Mouse (Mus musculus) lung, adult 10 weeks (tissue): ENCODE measurements around the gene Fhl3. TPM values are rescaled to one million over a fixed set of nuclear protein-coding genes. Genes with fewer than 3 reads are reported as not detected.

Experiments
- polyA plus RNA-seq: library from polyadenylated mRNA; stranded (reverse); fragments of 350-450 nt; fragmentation: Illumina TruSeq; extraction: RNeasy Lipid Tissue Mini Kit (QIAGEN cat#74804); gene quantifications from one replicate; pipeline ENCODE4 v1.2.3, GENCODE M21; 2014; ENCODE audit warnings: low read depth, low replicate concordance; ENCODE audit not compliant: insufficient read depth

Fhl3 gene
- polyA plus RNA-seq: 3.3 TPM

DNA sequence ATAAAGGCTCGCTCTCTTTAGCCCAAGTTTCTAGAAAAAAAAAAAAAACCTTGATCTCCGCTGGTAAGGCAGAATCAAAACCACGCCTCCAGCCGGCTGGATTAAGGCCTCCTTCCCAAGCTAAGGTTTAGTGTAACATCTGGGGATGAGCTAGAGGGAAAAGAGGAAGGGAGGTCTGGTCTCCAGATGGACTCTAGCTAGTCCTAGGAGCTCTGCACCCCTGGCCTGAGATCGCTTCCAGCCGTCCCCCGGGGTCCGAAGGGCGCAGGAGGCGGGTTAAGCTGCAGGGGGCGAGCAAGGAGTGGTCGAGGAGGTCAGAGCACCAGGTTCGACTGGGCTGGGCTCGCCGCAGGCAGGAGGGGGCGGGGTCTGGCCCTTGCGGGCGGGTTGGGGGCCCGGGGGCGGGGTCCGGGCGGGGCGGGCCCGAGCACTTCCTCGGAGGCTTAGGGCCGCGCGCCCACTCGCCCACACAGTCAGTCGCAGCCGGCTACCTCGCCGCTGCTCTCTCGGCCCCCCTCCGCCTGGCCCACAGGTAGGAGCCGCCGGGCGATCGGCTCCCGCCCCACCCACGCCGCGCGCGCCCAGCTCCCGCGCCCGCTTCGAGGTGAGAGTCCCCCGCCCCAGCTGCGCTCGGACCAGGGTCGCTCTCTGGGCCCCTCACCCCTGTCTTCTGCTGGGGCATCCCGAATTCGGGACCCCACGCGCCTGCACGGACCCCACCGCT lies at the start of gene Fhl3:
Fhl3 (plus strand) TSS at position 454 of the 724 bp plus-strand sequence.

DNA sequence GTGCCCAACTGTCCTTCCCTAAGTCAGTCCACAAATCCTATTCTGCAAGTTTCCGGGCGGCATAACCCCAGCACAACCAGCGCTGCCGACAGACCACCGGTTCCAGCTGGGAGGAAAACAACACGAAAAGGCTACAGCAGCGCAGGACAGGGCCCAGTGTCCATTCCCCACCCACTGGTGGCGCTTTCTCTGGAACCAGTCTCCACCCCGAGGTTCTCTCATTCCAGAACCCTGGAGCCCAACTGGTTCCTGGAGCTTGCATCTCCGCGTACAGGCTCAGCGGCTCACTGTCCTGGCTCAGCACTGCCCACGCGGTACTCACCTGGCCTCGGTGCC lies 44.0 kb upstream of the Fhl3 start, which contains the start of gene Pou3f1:
Pou3f1 (plus strand) TSS at position 290 of the 336 bp plus-strand sequence.

DNA sequence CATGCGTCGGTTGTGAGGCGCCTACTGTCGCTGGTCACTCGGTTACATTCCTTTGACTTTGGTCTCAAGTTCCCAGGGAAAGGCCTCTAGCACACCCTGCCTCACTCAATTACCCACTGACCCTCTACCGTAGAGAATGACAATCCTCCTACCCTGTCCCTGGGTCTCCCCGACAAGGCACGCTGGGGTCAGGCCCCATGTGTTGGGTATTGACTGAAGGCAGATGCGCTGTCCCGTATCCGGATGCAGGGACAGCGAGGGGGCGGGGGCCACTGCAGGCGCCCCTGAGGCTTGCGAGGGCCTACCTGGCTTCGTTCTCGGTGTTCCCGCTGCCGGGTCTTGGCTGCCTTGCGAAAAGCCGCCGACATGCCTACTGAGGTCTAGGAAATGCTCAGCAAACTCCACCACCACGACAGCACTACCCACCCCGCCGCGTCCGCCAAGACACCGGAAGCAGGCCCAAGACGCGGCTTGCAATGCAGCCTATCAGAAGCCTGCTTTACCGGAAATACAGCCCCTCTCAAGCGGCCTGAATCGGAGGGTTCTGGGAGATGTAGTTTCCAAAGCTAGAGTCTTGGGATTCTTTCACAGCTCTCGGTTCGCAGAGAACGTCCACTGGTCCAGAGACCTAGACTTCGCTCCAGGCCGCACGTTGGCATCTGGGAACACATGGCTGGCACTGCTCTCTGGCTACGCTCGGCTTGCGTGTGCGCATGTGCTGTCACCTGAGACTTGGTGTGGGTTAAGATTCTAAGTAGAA lies 7.2 kb upstream of the Fhl3 start, which contains the start of gene Utp11:
Utp11 (minus strand) TSS at position 466 of the 760 bp plus-strand sequence.

DNA sequence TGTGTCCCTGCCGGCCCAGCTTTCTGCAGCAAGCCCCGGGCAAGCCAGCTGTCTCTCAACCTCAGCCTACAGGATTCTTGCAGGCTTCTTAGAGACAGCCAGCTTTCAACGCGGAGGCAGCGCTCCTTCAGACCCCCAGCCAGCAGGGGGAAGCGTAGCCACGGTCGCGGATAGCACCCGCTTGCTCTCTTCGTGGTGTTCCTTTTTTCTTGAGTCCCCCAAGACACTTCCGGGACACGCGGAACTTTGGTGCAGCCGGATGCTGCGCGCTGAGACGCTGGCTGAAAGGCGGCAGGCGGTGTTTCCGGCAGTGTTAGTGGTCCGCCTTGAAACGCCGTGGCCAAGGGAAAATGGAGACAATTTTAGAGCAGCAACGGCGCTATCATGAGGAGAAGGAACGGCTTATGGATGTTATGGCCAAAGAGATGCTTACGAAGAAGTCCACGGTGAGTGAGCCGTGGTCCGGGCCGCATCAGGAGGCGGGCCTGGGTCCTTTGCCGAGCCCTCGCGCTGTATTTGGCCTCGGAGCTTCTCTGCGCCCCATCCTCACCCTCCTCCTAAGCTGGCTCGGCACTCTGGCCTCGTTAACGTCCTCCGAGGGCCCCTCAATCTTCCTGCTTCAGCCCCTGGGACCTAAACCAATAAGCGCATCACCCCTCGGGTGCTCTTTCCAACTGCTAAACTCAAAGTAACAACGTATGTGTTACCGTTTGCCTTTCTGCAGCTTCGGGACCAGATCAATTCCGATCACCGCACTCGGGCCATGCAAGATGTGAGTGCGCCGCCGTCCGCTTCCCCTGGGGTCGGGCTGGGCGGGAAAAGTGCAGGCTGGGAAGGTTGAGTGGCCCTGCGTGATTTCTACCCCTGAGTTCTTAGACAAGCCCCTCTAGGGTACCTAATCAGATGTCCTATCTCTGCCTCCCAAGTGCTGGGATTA lies 14.3 kb downstream of the Fhl3 start, which contains the start of gene Sf3a3:
Sf3a3 (plus strand) TSS at position 232 of the 937 bp plus-strand sequence.

DNA sequence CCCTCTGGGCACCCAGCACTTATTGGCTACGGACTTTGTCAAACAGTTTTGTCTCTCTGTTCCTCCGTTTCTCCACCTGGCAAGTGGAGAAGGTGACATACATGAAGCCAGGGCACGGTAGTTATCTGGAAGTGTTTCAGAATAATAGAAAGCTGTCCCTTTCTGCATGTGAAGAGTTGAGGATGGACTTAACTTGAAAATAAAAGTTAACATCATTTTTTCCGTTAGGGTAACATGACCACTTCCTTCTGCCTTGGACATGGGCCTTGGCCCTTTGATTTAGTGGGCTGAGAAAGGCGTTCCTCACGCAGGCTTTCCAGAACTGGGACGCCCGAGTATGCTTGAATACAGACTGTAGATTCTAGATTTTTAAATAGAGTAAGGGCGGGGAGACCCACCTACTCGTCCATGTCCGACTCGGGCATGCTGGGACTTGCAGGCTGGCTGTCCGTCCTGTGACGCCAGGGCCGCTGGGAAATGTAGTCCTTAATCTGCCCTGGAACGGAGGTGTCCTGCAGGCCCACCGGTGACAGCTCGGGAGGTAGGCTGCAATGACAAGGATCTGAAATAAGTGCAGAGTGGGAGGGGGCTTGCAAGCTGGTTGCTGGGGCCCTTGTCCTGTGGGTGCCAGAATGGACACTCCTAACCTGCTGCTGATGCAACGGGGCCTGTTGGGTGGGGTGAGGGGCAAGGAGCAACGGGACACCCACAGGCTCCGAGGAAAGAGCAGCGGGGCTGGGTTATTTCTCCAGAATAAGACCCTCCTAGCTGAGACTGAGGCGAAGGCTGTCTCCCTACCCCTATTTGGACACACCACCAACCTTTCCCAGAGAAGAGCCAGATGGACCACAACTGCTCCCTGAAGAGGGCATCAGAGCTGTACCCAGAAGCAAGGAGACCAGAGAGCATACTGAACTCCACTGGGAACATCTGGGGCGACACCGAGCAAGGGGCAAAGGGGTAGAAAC lies 41.2 kb downstream of the Fhl3 start, which contains the start of gene Inpp5b:
Inpp5b (plus strand) TSS at position 475 of the 968 bp plus-strand sequence.

Other genes starting within 250 kb of the Fhl3 start
- not detected for gene 3100002H09Rik, start 89.9 kb upstream of the Fhl3 start, polyA plus RNA-seq
- not detected for gene Pou3f1, start 43.9 kb upstream of the Fhl3 start, polyA plus RNA-seq
- 26.3 TPM for gene Utp11, start 7.1 kb upstream of the Fhl3 start, polyA plus RNA-seq
- gene Sf3a3, start 14.1 kb downstream of the Fhl3 start, polyA plus RNA-seq: 29.9 TPM
- 33.4 TPM for gene Inpp5b, start 41.1 kb downstream of the Fhl3 start, polyA plus RNA-seq
- gene Mtf1, start 101.4 kb downstream of the Fhl3 start, polyA plus RNA-seq: 6.6 TPM
- gene Yrdc, start 150.0 kb downstream of the Fhl3 start, polyA plus RNA-seq: 28.4 TPM
- gene 1110065P20Rik, start 150.5 kb downstream of the Fhl3 start, polyA plus RNA-seq: 29.6 TPM
- 0.08 TPM for gene Maneal, start 161.5 kb downstream of the Fhl3 start, polyA plus RNA-seq
- gene Epha10, start 180.2 kb downstream of the Fhl3 start, polyA plus RNA-seq: not detected
- 6.6 TPM for gene 9930104L06Rik, start 236.3 kb downstream of the Fhl3 start, polyA plus RNA-seq
- gene Cdca8, start 238.6 kb downstream of the Fhl3 start, polyA plus RNA-seq: 1.6 TPM